Mouse (Mus musculus): ENCODE measurements around the gene Cpne1. TPM values are rescaled to one million over a fixed set of nuclear protein-coding genes. Genes with fewer than 3 reads are reported as not detected.

Cpne1 gene
- total and polyA plus RNA-seq, 2 experiments = 18.3 to 32.3 TPM

DNA sequence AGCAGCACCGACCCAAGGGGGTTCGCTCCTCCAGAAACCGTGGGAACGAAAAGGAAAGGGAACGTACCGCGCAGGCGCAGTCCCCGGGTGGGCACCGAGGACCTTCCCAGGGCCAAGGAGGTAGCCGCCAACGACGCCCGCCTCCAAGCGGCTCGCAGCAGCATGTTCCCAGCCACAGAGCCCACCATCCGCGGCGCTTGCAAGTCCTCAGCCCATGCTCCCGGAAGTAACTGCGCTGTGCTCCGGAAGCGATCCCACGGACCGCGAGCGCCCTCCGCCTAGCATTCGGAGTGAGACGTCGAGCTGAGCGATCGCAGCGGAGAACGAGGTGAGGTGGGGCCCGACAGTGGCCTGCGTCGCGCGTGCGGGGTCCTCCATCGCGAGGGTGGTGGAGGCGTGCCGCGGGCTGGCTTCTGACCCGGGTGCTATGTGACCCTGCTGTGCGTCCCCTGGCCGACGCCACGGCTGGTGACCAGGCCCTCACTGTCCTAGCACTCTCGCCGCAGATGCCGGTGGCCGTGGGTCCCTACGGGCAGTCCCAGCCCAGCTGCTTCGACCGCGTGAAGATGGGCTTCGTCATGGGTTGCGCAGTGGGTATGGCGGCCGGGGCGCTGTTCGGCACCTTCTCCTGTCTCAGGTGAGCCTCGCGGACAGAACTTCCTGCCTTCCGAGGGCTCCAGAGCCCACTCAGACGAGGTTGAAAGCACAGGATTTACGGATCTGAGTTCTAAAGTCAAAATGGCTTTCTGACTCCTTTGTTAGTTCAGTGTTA, 32.4 kb upstream of the Cpne1 start, which contains the start of the genes Romo1 and Nfs1:
Gene Romo1, plus strand, starts transcription at position 87 of the 772 bp plus-strand sequence.
Gene Nfs1, minus strand, starts transcription at position 234 of the 772 bp plus-strand sequence.
- Histone ChIP-seq H3K27me3 (ENCODE audit: control insufficient read depth, insufficient read depth, low read length) (no peaks in the 10 kb centered on the region), H3K4me1 (ENCODE audit: control insufficient read depth, insufficient read depth, low read length) (peaks cover 4% of the 10 kb centered on the region; the same call in 1 of the 2 replicates), H3K9ac (ENCODE audit: low read depth, low read length) (peak within 1 kb of the TSS; percentile 87), H3K79me2 (ENCODE audit: control insufficient read depth, insufficient read depth, low read length) (no peaks in the 10 kb centered on the region), H3K27ac (replicated peaks; ENCODE audit: insufficient read depth, low read depth, low read length) (peak within 1 kb of the TSS; percentile 71), H3K36me3 (ENCODE audit: control insufficient read depth, insufficient read depth, low read length) (peaks cover 27% of the 10 kb centered on the region), H3K4me3 (ENCODE audit: insufficient read depth, low read depth, low read length) (peak within 1 kb of the TSS; percentile 70)
- DNase-seq (ENCODE audit: extremely low read depth, low read depth, low spot score) = peak; percentile 81
- TF ChIP-seq POLR2A (IDR thresholded peaks at IDR 0.05; ENCODE audit: extremely low read depth, insufficient read depth, low read length) (peak; percentile 59), CTCF (IDR thresholded peaks at IDR 0.05; ENCODE audit: low read depth, low read length) (0 out of 2 replicates have a peak, but pooled peaks have one; percentile 30)
- WGBS = under 1% methylated on average over 70 of the region's 70 CpGs

DNA sequence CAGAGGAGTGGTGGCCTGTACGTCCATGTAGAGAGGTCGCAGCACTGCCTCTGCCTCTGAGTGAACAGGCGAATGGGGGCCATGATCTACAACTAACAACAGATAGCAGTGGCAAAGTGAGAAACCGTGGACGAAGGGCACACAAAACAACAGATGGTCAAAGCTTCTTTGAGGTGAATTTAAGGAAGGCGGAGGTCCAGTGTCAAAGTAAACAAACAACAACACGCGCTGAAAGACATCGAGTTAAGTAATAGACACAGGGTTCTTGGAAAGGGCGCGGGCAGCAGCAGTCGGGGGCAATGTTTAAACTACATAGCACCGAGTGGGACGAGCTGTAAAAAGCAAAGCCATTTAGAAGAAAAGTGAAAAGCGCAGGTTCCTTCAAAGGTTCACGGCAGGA, 31.6 kb upstream of the Cpne1 start:
- H3K27me3 ChIP-seq (ENCODE audit: control insufficient read depth, insufficient read depth, low read length) = no peaks in the 10 kb centered on the region
- H3K4me3 ChIP-seq (ENCODE audit: insufficient read depth, low read depth, low read length) = peak overlapping the region; percentile 70
- 3% methylated on average over 16 of the region's 16 CpGs for WGBS
- peak overlapping the region; percentile 43 for H3K27ac ChIP-seq (replicated peaks; ENCODE audit: insufficient read depth, low read depth, low read length)
- H3K9ac ChIP-seq (ENCODE audit: low read depth, low read length) = peak overlapping the region; percentile 87
- DNase-seq (ENCODE audit: extremely low read depth, low read depth, low spot score) = no peak
- peaks cover 24% of the 10 kb centered on the region for H3K36me3 ChIP-seq (ENCODE audit: control insufficient read depth, insufficient read depth, low read length)
- no peaks in the 10 kb centered on the region for H3K79me2 ChIP-seq (ENCODE audit: control insufficient read depth, insufficient read depth, low read length)
- H3K4me1 ChIP-seq (ENCODE audit: control insufficient read depth, insufficient read depth, low read length) = peaks cover 4% of the 10 kb centered on the region; the same call in 1 of the 2 replicates
- TF ChIP-seq POLR2A (IDR thresholded peaks at IDR 0.05; ENCODE audit: extremely low read depth, insufficient read depth, low read length) (no peak), CTCF (IDR thresholded peaks at IDR 0.05; ENCODE audit: low read depth, low read length) (no peak)

DNA sequence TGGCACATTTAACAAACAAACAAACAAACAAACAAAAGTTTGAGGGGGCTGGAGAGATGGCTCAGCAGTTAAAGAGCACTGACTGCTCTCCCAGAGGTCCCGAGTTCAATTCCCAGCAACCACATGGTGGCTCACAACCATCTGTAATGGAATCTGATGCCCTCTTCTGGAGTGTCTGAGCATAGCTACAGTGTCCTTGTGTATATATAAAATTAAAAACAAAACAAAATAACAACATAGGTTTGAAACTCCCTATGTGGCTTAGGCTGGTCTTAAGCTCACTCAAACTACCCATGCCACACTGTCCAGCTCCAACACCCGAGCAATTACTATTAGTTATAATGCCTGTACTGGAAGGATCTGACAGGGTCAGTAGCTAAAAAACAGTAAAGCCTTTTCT, 31.1 kb upstream of the Cpne1 start:
- no peak overlapping the region for H3K9ac ChIP-seq (ENCODE audit: low read depth, low read length)
- H3K27me3 ChIP-seq (ENCODE audit: control insufficient read depth, insufficient read depth, low read length) = no peaks in the 10 kb centered on the region
- peaks cover 4% of the 10 kb centered on the region; the same call in 1 of the 2 replicates for H3K4me1 ChIP-seq (ENCODE audit: control insufficient read depth, insufficient read depth, low read length)
- no peak overlapping the region for H3K4me3 ChIP-seq (ENCODE audit: insufficient read depth, low read depth, low read length)
- H3K79me2 ChIP-seq (ENCODE audit: control insufficient read depth, insufficient read depth, low read length) = no peaks in the 10 kb centered on the region
- WGBS = 90% methylated on average over 2 of the region's 2 CpGs
- no peak overlapping the region; the same call in 1 of the 2 replicates for H3K27ac ChIP-seq (replicated peaks; ENCODE audit: insufficient read depth, low read depth, low read length)
- TF ChIP-seq POLR2A (IDR thresholded peaks at IDR 0.05; ENCODE audit: extremely low read depth, insufficient read depth, low read length) (no peak), CTCF (IDR thresholded peaks at IDR 0.05; ENCODE audit: low read depth, low read length) (no peak)
- peaks cover 19% of the 10 kb centered on the region for H3K36me3 ChIP-seq (ENCODE audit: control insufficient read depth, insufficient read depth, low read length)
- no peak for DNase-seq (ENCODE audit: extremely low read depth, low read depth, low spot score)

DNA sequence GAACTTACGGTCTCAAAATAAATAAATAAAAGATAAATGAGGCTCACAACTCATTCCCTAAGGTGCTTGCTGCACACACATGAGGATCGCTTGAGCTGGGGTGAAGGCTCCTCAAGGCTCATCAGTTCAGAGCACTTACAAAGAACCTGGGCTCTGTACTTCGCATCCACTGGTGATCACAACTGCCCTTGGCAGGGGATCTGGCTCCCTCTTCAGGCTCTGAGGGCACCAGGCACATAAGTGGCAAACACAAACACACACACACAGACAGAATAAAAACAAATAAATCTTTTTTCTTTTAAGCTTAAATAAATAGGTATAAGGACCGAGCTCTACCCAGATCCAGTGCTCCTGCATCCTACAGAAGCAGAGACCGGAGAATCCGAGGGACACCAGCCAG, 23.9 kb upstream of the Cpne1 start:
- Histone ChIP-seq H3K4me3 (ENCODE audit: insufficient read depth, low read depth, low read length) (no peak overlapping the region), H3K27ac (replicated peaks; ENCODE audit: insufficient read depth, low read depth, low read length) (no peak overlapping the region), H3K9ac (ENCODE audit: low read depth, low read length) (no peak overlapping the region), H3K36me3 (ENCODE audit: control insufficient read depth, insufficient read depth, low read length) (peaks cover 27% of the 10 kb centered on the region), H3K27me3 (ENCODE audit: control insufficient read depth, insufficient read depth, low read length) (no peaks in the 10 kb centered on the region), H3K79me2 (ENCODE audit: control insufficient read depth, insufficient read depth, low read length) (no peaks in the 10 kb centered on the region), H3K4me1 (ENCODE audit: control insufficient read depth, insufficient read depth, low read length) (no peaks in the 10 kb centered on the region)
- DNase-seq (ENCODE audit: extremely low read depth, low read depth, low spot score) = no peak
- peak; percentile 55 for TF ChIP-seq CTCF (IDR thresholded peaks at IDR 0.05; ENCODE audit: low read depth, low read length)
- no peak for TF ChIP-seq POLR2A (IDR thresholded peaks at IDR 0.05; ENCODE audit: extremely low read depth, insufficient read depth, low read length)
- 93% methylated on average over 6 of the region's 6 CpGs for WGBS

DNA sequence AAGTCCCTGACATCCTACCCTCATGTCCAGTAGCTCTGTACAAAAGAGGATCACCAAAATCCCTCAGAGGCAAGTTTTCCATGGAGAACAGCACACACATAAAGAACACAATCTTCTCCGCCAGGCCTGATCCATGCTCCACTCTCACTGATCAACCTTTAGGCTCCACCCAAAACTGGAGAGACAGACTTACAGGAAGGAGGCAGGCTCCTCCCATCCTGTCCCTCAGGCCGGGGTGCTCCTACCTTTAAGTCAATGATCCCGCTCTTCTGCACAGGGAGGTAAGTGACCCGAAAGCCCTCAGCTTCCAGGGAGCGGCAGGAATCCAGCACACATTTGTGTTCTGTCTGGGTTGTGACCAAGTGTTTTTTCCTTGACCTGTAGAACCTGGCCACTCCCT, 22.4 kb upstream of the Cpne1 start:
- Histone ChIP-seq H3K9ac (ENCODE audit: low read depth, low read length) (no peak overlapping the region), H3K4me3 (ENCODE audit: insufficient read depth, low read depth, low read length) (no peak overlapping the region), H3K27ac (replicated peaks; ENCODE audit: insufficient read depth, low read depth, low read length) (no peak overlapping the region), H3K79me2 (ENCODE audit: control insufficient read depth, insufficient read depth, low read length) (no peaks in the 10 kb centered on the region), H3K4me1 (ENCODE audit: control insufficient read depth, insufficient read depth, low read length) (no peaks in the 10 kb centered on the region), H3K27me3 (ENCODE audit: control insufficient read depth, insufficient read depth, low read length) (no peaks in the 10 kb centered on the region), H3K36me3 (ENCODE audit: control insufficient read depth, insufficient read depth, low read length) (peaks cover 26% of the 10 kb centered on the region)
- TF ChIP-seq CTCF (IDR thresholded peaks at IDR 0.05; ENCODE audit: low read depth, low read length) (no peak), POLR2A (IDR thresholded peaks at IDR 0.05; ENCODE audit: extremely low read depth, insufficient read depth, low read length) (no peak)
- no peak for DNase-seq (ENCODE audit: extremely low read depth, low read depth, low spot score)
- WGBS = 89% methylated on average over 5 of the region's 5 CpGs

DNA sequence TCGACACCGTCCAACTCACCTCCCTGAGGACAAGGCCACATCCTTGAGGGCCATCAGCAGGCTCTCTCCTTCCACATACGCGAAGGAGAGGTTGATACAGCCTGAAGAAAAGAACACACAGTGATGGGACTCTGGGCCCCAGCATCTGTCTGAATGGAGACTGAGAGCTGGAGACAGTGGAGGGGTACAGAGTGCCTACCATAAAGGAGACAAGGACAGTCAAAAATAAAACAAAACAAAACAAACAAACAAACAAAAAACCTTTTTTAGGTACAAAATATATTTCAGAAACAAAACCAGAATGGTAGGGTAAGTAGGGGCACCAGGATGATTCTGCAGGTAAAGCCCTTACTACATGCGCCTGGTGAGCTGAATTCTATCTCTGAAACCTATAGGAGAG, 15.2 kb upstream of the Cpne1 start, which contains the start of gene Gm28036:
Gene Gm28036, minus strand, starts transcription at position 101 of the 400 bp plus-strand sequence.
- Histone ChIP-seq H3K79me2 (ENCODE audit: control insufficient read depth, insufficient read depth, low read length) (no peaks in the 10 kb centered on the region), H3K4me1 (ENCODE audit: control insufficient read depth, insufficient read depth, low read length) (no peaks in the 10 kb centered on the region), H3K36me3 (ENCODE audit: control insufficient read depth, insufficient read depth, low read length) (peaks cover 44% of the 10 kb centered on the region), H3K27ac (replicated peaks; ENCODE audit: insufficient read depth, low read depth, low read length) (no peak within 1 kb of the TSS), H3K27me3 (ENCODE audit: control insufficient read depth, insufficient read depth, low read length) (no peaks in the 10 kb centered on the region), H3K4me3 (ENCODE audit: insufficient read depth, low read depth, low read length) (no peak within 1 kb of the TSS), H3K9ac (ENCODE audit: low read depth, low read length) (no peak within 1 kb of the TSS)
- WGBS = 95% methylated on average over 5 of the region's 5 CpGs
- no peak for DNase-seq (ENCODE audit: extremely low read depth, low read depth, low spot score)
- TF ChIP-seq CTCF (IDR thresholded peaks at IDR 0.05; ENCODE audit: low read depth, low read length) = no peak
- TF ChIP-seq POLR2A (IDR thresholded peaks at IDR 0.05; ENCODE audit: extremely low read depth, insufficient read depth, low read length) = no peak
